Mouse (Mus musculus): ENCODE measurements around the gene Unc5b.

Unc5b gene

GRCm38 (mm10) chr10:60718491-60718890 is 112.9 kb downstream of the Unc5b start:
- no peak for DNase-seq

- no peak for DNase-seq
Measured at GRCm38 (mm10) chr10:60716449-60716848, 114.9 kb downstream of the Unc5b start.

Data from thymus, postnatal 36 days (tissue).